17 mouse cellular contexts compared by ENCODE assay signal in the genomic region with DNA sequence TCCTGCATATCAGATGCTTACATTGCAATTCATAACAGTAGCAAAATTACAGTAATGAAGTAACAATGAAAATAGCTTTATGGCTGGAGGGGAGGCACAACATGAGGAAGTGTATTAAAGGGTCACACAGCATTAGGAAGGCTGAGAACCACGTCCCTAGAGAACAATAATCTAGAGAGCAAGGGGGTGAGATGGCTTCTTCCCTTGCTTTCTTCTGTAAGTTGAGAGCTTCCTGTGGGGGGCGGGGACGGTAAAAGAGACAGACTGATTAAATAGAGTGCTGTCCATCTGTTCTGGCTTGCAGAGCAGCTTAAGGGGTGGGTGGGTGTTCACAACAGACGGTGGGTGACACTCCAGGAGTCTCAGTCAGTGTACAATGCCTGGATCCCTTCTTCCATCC.
DNase-seq lines count a peak whose midpoint lies in the region; ATAC-seq lines count a peak whose summit lies in the region.
"Had no signal": no experiment of that assay in that cellular context is flagged by ENCODE, and none has a peak within 500 bp of the region (broad histone marks: within the 10 kb centered on the region; RNA-seq: fewer than 3 reads in every experiment).

No protein-coding gene starts in this region.

- no peak for ATAC-seq in megakaryocyte, adult 5-6 weeks (ENCODE audit: poor library complexity, severe bottlenecking)
- ATAC-seq: forebrain, embryonic 14.5 days; inflammation-experienced regulatory T-cells, adult 6 months; midbrain, embryonic 15.5 days had no signal

- H3K4me3 ChIP-seq in megakaryocyte, embryonic 14.5 days (replicated peaks), result peak overlapping the region; percentile 11
- H3K4me3 ChIP-seq: heart, embryonic 13.5 days; midbrain, embryonic 15.5 days had no signal

- peak; percentile 40 for DNase-seq in embryo, embryonic 11 days
- peak; percentile 41 for DNase-seq in retina, embryonic 14.5 days (ENCODE audit: low spot score)
- DNase-seq in thymus, postnatal 36 days, result peak; percentile 58 to 63
- DNase-seq in MN1 (ENCODE audit: low spot score), result no peak
- no peak for DNase-seq in gastrocnemius, adult 18-20 months (ENCODE audit: low spot score)
- DNase-seq: adrenal gland, postnatal 14 days; heart, postnatal 4 days; kidney, adult 9 months; lung, adult 2 months; right cerebral cortex, postnatal 14 days had no signal

- peaks cover 61% of the 10 kb centered on the region for H3K4me1 ChIP-seq in megakaryocyte, embryonic 14.5 days
- H3K4me1 ChIP-seq: midbrain, embryonic 15.5 days had no signal

- no peaks in the 10 kb centered on the region for H3K9me3 ChIP-seq in megakaryocyte, embryonic 14.5 days
- H3K9me3 ChIP-seq: heart, embryonic 13.5 days; midbrain, embryonic 15.5 days had no signal

- no peaks in the 10 kb centered on the region for H3K36me3 ChIP-seq in megakaryocyte, embryonic 14.5 days (replicated peaks; ENCODE audit: low read length)
- H3K36me3 ChIP-seq: heart, embryonic 13.5 days; midbrain, embryonic 15.5 days had no signal

- H3K27me3 ChIP-seq in megakaryocyte, embryonic 14.5 days (replicated peaks), result no peaks in the 10 kb centered on the region
- H3K27me3 ChIP-seq: CH12.LX; midbrain, embryonic 15.5 days had no signal

Comparison
In these comparisons a context has a peak if more than half of its experiments do, and no peak if none do; other contexts are left out.
1. DNase-seq: peak in embryo, embryonic 11 days (single experiment), retina, embryonic 14.5 days (single experiment) and thymus, postnatal 36 days (2 of 2); none in MN1 (single experiment) and gastrocnemius, adult 18-20 months (single experiment).